Mouse (Mus musculus) neural tube, embryonic 10.5 days (tissue): ENCODE data around the gene Hecw2.

Source experiments
- DNase-seq: peaks from one replicate; pipeline ENCODE4 v3.0.0-alpha.2; 2017; ENCODE audit warnings: low spot score; ENCODE audit errors: extremely low spot score

Hecw2 gene

DNA sequence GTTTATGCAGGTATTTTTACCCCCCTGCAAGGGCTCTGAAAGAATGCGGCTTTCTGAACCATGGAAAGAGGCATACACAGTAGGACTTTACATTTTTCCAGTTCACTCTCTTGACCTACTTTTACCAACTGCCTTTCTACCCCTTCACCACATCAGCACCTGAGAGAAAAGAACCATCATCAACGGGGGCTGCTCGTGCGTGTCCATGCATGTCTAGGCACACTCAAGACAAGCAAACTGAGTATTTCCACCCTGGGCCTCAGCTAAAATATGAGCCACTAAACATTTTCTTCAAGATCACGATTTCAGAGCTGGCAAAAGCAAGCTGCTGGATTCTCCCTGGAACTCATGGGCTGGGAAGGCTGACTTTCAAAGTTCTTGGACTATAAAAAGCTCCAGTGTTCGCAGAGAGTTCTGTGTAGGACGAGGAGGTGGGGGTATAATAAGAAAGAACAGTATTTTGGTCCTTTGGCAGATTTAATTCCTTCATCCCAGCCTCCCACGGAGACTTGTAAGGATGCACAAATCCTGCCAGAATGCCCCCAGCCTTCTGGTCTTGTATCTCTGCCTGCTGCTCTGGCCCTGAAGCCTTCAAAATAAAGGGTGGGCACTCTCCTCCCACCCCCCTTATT lies 76.5 kb downstream of the Hecw2 start:
- no peak for DNase-seq

DNA sequence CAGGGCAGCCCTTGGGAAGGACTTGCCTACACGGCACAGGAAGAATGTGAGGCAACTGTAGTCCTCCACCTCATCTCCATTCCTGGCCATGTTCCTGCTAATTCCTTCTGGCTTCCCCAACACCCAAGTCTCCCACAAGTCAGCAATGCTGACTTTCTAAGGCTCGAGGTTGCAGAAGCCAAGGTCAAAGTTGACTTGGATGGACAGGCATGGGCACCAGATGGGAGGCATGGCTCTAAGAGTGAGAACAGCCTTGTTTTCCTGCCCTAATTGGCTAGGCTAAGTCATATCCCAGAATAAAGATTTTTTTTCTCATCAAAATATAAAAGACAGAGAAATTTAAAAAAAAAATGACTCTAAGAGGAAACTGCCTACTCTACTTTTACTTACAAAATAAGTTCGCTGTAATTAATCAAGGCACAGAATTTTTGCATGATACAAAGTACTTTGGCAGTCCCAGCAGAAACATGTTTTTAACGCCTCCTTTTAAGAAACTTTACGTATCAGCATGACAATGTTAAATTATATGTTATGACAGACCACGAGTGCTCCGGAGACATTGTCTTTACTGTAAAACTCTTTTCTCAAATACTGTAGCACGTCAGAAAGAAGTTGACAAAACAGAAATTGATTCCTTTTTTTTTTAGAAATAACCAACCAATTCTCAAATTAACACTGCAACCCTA lies 83.9 kb downstream of the Hecw2 start:
- no peak for DNase-seq

DNA sequence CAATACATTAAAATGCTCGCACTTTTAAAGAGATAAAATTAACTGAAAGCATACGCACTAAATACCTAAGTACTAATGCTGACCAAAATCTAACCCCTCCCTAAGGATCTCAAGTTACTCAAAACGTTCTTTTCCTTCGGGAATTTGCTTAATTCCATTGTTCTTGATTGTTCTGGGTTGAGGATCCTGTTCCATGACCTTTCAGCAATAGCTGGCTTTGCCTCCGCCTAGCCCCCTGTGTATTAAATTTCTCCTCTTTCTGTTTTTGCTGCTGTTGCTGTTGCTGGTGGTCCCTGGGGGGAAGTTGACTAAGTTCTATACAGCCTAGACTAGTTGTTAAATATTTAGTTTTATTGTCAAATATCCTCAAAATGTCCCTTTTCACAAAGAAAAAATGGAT lies 85.7 kb downstream of the Hecw2 start:
- no peak for DNase-seq

- no peak for DNase-seq
Measured at GRCm38 (mm10) chr1:54106756-54107155, 88.2 kb downstream of the Hecw2 start.

DNA sequence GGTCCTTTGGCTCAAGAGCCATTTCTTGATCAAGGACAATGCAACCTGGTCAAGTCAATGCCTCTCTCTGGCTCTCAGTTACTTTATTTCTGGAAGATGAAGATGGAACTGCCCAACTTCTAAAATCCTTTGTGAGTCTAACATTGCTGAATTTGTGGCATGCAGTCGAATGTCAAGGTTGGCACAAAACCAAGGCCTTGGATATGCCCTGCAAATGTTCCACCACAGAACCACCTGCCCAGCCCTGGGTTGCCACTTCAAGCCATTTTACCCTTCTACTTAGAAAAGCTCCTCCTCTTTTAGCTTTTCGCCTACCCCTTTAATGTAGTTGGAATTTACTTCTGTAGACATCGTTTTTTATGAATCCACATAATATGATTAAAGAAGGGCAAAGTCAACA lies 115.3 kb downstream of the Hecw2 start:
- no peak for DNase-seq

DNA sequence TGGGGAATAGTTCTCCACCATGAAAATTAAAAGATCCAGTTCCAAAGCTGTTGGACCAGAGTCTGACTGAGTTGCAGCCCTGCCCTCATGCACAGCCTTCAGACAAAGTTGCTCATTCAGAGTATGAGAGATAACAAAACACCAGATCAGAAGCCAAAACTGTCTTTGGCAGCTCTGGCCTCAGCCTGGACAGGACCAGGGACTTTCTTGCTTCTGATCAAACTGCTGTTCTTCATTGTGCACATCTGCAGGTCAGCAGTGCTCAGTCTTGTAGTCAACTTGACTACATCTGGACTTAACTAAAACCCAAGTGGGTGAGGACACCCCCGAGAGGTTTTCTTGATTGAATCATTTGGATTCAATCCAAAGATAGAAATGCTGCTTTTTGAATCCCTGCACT lies 120.5 kb downstream of the Hecw2 start:
- DNase-seq = no peak

GRCm38 (mm10) chr1:54070121-54070520 lies 124.8 kb downstream of the Hecw2 start:
- no peak for DNase-seq

DNA sequence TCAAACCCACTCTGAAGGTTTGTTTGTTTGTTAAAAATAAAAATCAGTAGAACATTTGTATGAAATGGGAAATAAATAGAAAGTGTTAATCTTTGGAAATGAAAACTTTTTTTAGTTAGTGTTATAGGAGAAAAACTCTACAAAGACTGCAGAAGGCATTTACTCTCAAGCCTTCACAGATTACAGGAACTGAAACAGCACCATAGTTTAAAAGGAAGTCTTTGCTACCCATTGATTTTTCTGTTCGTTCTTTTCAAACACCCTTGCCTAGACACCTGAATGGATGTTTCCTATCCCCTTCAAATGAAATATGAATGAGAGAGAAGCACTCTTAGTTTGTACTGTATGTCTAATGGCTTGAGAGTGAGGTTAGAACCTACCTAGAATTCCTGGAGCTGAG lies 126.7 kb downstream of the Hecw2 start:
- no peak for DNase-seq

GRCm38 (mm10) chr1:54065434-54065833 lies 129.5 kb downstream of the Hecw2 start:
- DNase-seq = no peak

- no peak for DNase-seq
Measured at GRCm38 (mm10) chr1:54061078-54061477, 133.9 kb downstream of the Hecw2 start.

DNA sequence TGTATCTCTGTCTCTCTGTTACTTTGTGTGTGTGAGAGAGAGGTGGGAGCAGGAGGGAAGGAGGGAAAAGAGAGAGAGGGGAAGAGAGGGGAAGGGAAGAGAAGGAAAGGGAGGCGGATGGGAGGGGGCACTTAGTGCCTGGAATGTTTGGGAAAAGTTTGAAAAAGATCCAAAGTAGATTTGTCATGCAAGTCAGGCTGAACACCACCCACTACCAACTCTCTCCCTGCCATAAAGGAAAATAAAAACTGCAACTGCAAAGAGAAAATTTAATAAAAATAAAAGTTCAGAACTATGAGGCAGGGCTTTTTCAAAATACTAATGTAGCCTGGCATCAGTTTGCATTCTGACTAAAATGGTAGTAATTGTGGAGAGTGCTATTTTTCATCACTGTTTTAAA lies 135.2 kb downstream of the Hecw2 start:
- DNase-seq = no peak

DNA sequence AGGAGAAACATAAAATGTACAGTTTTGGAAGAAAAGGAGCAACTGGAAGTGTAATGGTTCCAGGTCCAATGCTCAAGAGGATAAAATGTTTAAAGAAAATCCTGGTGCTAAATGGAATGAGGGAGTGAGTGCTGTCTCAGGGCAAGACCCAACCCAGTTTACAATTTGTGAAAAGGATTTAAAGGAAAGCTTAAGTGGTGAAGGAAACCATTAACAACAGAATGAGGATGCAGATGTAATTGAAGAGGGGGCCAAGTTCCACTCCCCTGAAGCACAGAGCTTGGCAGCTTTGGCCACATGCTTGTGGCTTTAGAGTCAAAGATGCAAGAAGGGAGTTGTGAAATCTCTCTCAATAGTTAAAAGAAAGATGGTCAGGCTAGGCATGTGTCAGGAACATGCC lies 142.2 kb downstream of the Hecw2 start:
- no peak for DNase-seq

- no peak for DNase-seq
Measured at GRCm38 (mm10) chr1:54046923-54047322, 148.0 kb downstream of the Hecw2 start.

- DNase-seq = no peak
Measured at GRCm38 (mm10) chr1:54039062-54039461, 155.9 kb downstream of the Hecw2 start.

DNA sequence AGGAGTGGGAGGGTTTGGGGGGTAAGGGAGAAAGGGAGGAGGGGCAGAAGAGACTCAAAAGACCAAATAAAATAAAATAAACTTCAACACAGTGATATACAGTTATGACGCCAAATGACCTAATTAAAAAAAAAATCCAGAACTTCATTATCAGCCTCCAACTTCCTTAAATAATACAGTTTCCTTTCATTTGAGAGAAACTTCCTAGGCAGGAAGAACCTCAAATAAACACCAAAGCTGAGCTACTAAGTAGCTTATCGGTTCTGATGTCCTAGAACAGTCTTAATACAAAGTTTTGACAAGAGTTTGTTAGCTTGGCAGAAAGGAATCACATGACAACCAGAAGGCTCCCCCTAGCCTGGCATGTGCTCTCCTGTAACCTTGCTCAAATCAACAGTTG lies 177.3 kb downstream of the Hecw2 start:
- no peak for DNase-seq

DNA sequence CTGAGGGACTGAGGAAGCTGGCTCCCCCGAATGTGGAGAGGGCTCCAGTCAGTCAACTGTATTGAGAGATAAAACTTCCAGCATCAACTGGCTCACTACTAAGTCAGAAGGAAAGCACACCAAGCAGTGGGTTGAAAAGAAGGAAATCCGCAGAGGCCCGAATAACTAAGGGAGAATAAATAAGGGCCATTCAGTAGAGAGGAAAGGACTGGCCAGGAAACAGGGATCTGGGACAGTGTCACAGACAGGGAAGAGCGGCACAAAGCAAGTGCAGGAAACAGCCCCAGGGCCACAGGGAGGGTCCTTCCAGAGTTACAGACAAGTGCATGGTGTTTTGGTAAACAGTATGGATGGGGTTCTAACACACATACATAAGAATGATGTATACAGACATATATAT lies 179.2 kb downstream of the Hecw2 start:
- no peak for DNase-seq

DNA sequence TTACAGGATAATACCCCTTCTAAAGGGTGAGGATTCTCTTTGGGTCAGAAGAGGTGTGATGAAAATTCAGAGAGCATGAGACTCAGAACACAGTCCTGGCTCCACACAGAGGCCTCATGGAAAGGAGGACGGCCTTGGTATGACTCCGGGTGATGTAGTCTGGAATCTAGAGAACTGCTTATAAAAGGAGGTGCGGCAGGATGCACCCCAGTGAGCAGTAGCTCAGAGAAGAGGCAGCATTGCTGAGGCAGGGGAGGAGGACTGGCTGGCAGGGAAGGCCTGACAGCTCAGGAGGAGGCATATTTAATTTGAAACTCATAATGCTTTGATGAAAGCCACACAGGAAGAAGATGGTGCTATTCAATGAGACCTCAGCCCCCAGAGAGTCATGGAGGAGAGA lies 182.6 kb downstream of the Hecw2 start:
- DNase-seq = no peak

DNA sequence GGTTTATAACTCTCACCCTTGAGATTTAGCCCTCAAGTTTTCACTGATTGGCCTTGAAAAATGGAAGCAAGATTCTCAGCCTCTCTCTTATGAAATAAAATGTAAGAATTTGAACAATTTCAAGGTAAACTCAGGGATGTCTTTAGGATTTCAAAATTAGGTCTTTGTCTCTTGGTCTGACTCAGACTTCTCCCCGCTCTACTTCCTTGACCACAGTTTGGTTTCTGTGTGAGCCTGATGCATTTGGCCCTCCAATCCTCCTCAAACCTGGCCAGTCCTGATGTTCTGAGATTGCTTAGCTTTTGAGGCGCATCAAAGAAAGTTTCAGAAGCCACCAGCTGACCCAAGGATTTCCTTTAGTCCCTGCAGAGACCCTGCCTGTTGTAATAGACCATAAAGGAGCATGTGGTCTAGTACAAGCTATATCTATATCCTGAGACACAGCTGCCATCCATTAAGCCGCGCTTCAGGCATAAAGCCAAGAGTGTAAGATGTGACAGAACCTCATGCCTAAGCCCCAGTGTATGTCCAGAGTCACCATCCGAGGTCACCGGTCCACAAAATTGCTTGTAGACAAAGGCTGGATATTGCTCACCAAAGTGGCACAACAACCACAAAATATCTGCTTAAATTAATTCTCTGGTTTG lies 185.4 kb downstream of the Hecw2 start:
- DNase-seq = no peak

GRCm38 (mm10) chr1:54005860-54006386 lies 189.0 kb downstream of the Hecw2 start:
- DNase-seq = no peak

DNA sequence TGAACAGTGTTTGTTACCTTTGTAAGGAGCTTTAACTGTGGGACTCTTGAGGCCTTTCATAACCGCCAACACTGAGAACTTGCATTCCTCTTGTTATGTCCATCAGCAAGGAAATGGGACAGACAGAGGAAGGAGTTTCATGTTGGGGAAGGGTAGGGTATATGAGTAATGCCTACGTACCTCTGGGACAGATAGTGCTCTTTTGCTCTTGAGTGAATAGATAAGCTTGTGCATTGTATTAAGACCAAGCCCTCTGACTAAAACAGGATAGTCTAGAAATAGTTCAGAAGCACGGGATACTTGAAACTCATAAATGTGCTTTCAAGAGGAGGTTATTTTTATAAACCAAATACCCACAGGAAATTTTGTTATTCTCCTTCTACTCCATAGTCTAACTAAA lies 191.7 kb downstream of the Hecw2 start:
- no peak for DNase-seq

DNA sequence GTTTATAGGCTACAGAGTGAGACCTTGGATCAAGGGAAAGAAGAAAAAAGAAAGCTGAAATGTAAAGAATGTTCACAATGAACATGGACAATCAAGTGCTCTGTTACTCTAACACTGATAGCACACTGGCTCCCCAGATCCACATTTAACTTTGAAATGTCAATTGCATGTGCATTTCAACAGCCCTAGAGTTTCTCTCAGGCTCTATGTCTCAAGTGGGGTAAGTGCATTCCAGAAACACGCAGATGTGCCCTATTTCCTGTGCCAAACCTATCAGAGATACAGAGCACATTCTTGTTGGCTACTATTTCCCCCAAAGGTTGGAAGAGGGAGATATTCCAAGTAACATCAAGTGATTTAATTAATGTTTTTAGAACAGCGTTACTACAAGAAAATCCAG lies 192.9 kb downstream of the Hecw2 start:
- DNase-seq = no peak

DNA sequence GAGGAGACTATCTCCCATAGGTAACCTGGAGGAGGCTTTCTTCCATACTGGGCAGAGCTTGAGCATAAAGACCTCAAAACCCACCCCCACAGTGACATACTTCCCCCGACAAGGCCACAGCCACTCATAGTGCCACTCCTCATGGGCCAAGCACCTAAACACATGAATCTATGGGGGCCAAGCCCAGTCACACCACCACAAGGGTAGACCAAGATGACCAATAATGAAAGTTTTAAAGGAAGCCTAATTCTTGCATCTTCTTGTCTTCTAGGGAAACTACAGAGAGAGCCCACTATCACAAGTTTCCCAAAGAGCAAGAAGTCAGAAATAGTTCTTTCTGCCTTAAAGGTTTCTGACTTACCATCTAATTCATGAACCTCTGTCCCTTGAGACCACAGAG lies 197.7 kb downstream of the Hecw2 start:
- DNase-seq = no peak
